Mouse (Mus musculus): ENCODE results near the gene Nyx.

The Nyx gene

GRCm38 (mm10) chrX:13492922-13493321, 27.0 kb downstream of the Nyx start:
- no peak for DNase-seq (ENCODE audit: low read depth, low spot score)

- no peak for DNase-seq (ENCODE audit: low read depth, low spot score)
Observed at GRCm38 (mm10) chrX:13494892-13495703, 29.2 kb downstream of the Nyx start.

GRCm38 (mm10) chrX:13500284-13500683, 34.4 kb downstream of the Nyx start:
- DNase-seq (ENCODE audit: low read depth, low spot score): no peak

GRCm38 (mm10) chrX:13502862-13503375, 37.0 kb downstream of the Nyx start:
- no peak for DNase-seq (ENCODE audit: low read depth, low spot score)

- no peak for DNase-seq (ENCODE audit: low read depth, low spot score)
Observed at GRCm38 (mm10) chrX:13504389-13504788, 38.5 kb downstream of the Nyx start.

DNA sequence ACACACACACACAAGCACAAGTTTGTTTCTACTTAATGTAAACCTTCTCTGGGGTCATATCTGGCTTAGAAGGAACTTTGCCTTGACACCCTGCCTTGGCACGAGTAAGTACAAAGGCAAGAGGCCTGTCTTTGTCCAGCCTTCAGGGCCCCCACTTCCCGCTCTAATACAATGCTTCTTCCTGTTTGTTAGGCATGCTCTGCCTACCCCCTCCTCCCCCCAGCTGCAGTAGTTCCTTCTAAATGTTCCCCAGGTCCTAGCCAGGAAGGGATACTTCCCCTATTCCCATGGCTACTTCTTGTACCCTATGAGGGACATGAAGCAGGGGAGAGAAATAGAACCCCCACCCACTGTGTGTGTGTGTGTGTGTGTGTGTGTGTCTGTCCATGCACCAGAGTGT, 40.5 kb downstream of the Nyx start:
- no peak for DNase-seq (ENCODE audit: low read depth, low spot score)

DNA sequence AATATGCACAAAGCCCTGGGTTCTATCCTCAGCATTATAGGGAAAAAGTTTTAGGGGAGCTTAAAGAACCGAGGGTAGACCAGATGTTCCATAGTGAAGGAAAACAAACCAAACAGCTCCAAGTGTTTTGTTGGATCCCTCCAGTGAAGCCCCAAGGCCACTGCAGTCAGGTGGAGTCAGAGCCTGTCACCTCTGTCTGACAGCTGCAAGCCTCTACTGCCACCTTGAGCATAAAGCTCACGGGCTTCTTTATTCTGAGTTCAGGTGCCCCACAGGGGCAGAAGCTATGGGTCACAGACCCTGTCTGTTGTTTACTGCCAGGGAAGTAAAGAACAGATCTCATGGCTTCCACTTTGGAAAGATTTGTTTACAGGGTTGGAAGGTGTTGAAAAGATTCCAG, 47.2 kb downstream of the Nyx start:
- DNase-seq (ENCODE audit: low read depth, low spot score): no peak

- no peak for DNase-seq (ENCODE audit: low read depth, low spot score)
Observed at GRCm38 (mm10) chrX:13513864-13514263, 48.0 kb downstream of the Nyx start.

DNA sequence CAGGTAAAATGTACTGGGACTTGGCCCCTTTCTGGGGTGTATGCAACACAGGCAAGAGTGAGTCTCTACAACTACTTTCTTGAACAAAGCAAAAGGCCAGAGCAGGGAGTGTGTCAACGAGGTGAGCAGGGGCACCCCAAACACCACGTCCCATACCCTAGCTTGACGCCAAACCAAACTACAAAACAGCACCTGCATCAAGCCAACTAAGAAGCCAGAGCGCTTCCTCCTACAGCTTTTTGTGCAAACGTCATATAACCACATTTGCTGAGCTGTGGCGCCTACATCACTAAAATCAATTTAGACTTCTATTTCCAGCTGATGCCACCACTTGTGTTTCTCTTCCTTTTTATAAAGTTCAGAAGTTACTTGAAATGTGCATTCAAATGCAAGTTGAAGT, 50.5 kb downstream of the Nyx start:
- no peak for DNase-seq (ENCODE audit: low read depth, low spot score)

DNA sequence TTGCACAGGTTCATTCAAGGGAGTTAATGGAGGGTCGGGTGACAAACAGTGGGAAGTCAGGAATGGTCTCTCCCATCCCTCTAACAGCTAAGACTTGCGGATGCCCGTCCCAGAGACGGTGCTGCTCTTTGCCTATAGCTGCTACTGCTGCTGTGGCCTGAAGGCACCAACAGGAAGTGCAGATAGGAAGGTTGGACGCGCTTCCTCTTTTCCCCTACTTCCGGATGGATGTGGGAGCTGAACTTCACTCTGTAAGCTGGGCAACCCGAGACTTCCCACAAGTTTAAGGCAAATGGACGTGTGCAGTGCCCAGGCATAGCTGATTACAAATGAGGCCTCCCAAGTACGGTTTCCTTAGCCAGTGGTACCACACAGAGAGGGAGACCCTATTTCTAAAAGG, 52.1 kb downstream of the Nyx start:
- no peak for DNase-seq (ENCODE audit: low read depth, low spot score)

- DNase-seq (ENCODE audit: low read depth, low spot score): no peak
Observed at GRCm38 (mm10) chrX:13518781-13519407, 53.0 kb downstream of the Nyx start.

DNA sequence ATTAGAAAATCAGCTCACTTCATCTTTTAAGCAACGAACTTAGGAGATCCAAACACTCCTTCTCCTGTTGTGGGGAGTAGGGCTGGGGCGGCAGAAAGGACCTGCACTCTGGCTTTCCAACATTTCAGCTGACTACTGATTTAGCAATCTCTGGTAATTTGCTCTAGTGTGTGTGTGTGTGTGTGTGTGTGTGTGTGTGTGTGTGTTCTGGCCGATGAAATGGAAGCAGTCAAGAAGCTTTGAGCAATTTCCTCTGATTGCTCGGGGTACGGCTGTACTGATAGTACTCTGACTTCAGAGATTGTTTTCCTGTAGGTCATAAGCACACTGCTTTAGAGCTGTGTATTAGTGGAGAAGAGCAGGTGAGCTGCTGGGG, 53.5 kb downstream of the Nyx start:
- no peak for DNase-seq (ENCODE audit: low read depth, low spot score)

GRCm38 (mm10) chrX:13520566-13520965, 54.7 kb downstream of the Nyx start:
- no peak for DNase-seq (ENCODE audit: low read depth, low spot score)

DNA sequence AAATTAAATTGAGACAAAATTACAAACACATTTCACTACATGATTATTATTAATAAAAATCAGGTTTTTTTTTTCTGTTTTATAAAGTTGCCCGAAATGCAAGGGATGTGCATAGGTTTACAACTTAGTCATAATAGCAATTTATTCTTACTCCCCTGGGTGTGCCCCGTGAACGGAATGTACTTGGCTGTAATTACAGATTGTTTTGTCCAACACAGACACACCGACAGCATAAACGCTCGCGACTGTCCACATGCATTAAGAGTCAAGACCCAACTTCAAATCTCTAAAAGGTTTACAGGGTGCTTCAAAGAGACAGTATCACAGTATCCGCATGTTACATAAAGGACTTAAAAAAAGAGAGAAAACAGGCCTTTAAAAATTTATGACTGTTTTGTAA, 55.4 kb downstream of the Nyx start:
- no peak for DNase-seq (ENCODE audit: low read depth, low spot score)
